Mouse (Mus musculus): ENCODE measurements around the gene Def8.

GRCm38 (mm10) chr8:123422781-123423159, 557 bp upstream of the Def8 start:
- TF ChIP-seq POLR2A (IDR thresholded peaks at IDR 0.05; ENCODE audit: borderline replicate concordance, extremely low read depth, insufficient read depth, insufficient read length, poor library complexity, severe bottlenecking) (no peak), CTCF (IDR thresholded peaks at IDR 0.05; ENCODE audit: borderline replicate concordance, extremely low read depth, insufficient read depth, insufficient read length) (no peak)
